Mouse (Mus musculus) kidney, postnatal 0 days (tissue): ENCODE results near the gene Ubqln4. TPM values are rescaled to one million over a fixed set of nuclear protein-coding genes. Genes with fewer than 3 reads are reported as not detected.

Experiments used
- ATAC-seq: fragments of 200-750 bp; cut with Nextera tagmentation; replicated peaks from 2 replicates; pipeline ENCODE4 v1.8.0; 2017; ENCODE audit warnings: low read depth, moderate number of reproducible peaks, moderate TSS enrichment, moderate library complexity; ENCODE audit not compliant: low FRiP score
- DNase-seq: peaks from one replicate; pipeline ENCODE4 v3.0.0-alpha.2; 2016; ENCODE audit warnings: low spot score
- H3K27ac ChIP-seq: fragments of 300-500 bp; sonication (generic); 2 replicates; pipeline ENCODE4 v1.5.1; 2014; ENCODE audit warnings: mild to moderate bottlenecking
- H3K27me3 ChIP-seq: fragments of 300-500 bp; sonication (generic); 2 replicates; pipeline ENCODE4 v1.6.1; 2014; ENCODE audit warnings: low read length, mixed read lengths; ENCODE audit not compliant: insufficient read depth
- H3K36me3 ChIP-seq: fragments of 300-500 bp; sonication (generic); 2 replicates; pipeline ENCODE4 v1.6.1; 2014; ENCODE audit warnings: low read length, mixed read lengths; ENCODE audit not compliant: insufficient read depth
- H3K4me1 ChIP-seq: fragments of 300-500 bp; sonication (generic); replicated peaks from 2 replicates; pipeline ENCODE4 v1.6.1; 2014; ENCODE audit warnings: antibody characterized with exemption, low read length, mixed read lengths; ENCODE audit not compliant: insufficient read depth
- H3K4me2 ChIP-seq: fragments of 300-500 bp; sonication (generic); 2 replicates; pipeline ENCODE4 v1.6.1; 2014; ENCODE audit warnings: mild to moderate bottlenecking, low read length, moderate library complexity, mixed read lengths
- H3K4me3 ChIP-seq: fragments of 300-500 bp; sonication (generic); replicated peaks from 2 replicates; pipeline ENCODE4 v1.5.1; 2014; ENCODE audit warnings: low read depth, low read length
- H3K9ac ChIP-seq: fragments of 300-500 bp; sonication (generic); 2 replicates; pipeline ENCODE4 v1.6.1; 2014; ENCODE audit warnings: low read depth, low read length
- H3K9me3 ChIP-seq: fragments of 300-500 bp; sonication (generic); replicated peaks from 2 replicates; pipeline ENCODE4 v1.6.1; 2016; ENCODE audit warnings: low read length, inconsistent platforms, mixed read lengths
- CTCF ChIP-seq: IDR thresholded peaks from 2 replicates; pipeline ENCODE4 v1.5.1; 2016; ENCODE audit warnings: antibody characterized with exemption, low read depth, mild to moderate bottlenecking, moderate library complexity
- whole genome bisulfite sequencing: fragments of 180-500 bp; shearing (Covaris S2); extraction: QIAGEN DNeasy Blood & Tissue Kit; methylation state at CpG from one replicate; pipeline ENCODE4 v1.1.7; 2014; 5-methylcytosine and 5-hydroxymethylcytosine counted together
- polyA plus RNA-seq: library from polyadenylated mRNA; unstranded; fragments of >200 nt; fragmentation: Nextera tagmentation; extraction: Ambion mirVana; gene quantifications from 2 replicates; pipeline ENCODE4 v1.2.1, GENCODE M21; 2015

Ubqln4 gene
- polyA plus RNA-seq, 1 experiment from 2014 or later = 35.1 TPM

DNA sequence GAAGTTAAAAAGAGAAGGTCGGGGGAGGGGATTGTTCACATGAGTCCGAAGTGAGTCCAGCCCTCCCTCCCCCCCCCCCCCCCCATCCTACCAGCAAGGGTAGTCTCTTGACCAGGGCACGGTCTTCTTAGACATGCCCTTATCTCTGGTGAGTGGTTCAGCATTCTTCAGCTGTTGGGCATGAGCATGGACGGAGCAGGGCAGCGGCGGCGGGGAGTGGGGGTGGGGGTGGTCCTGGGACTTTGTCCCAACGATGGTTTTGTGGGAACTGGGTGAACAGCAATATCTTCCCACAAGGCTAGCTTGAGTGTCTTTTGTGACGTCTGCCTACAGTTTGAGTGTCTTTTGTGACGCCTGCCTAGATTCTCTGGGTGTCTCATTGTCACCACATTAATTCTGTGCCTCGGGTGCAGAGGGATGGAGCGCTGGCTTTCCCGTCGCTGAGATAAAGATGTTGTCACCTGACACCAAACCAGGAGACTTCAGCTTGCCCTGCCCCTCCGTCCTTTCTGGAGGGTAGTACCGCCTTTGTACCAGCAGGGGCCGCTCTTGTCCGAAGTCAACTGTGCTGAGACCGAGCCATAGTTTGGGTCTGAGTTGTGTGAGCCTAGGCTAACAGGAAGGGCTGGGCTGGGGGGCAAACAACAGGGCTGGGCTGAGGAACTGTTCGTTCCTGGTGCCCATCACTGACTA lies 53.7 kb downstream of the Ubqln4 start:
- ATAC-seq (peak; percentile 79), DNase-seq (peak; percentile 92)
- H3K4me3 ChIP-seq = 0 out of 2 replicates have a peak overlapping the region, but pooled peaks have one; percentile 9
- H3K27ac ChIP-seq = no peak overlapping the region
- TF ChIP-seq CTCF = peak; percentile 99
- no peaks in the 10 kb centered on the region for H3K36me3 ChIP-seq
- H3K9me3 ChIP-seq = no peaks in the 10 kb centered on the region
- peak overlapping the region; percentile 45 for H3K4me2 ChIP-seq
- peaks cover 4% of the 10 kb centered on the region for H3K4me1 ChIP-seq
- WGBS = under 1% methylated on average over 20 of the region's 20 CpGs
- H3K27me3 ChIP-seq = no peaks in the 10 kb centered on the region
- peak overlapping the region; percentile 24; the same call in 1 of the 2 replicates for H3K9ac ChIP-seq

DNA sequence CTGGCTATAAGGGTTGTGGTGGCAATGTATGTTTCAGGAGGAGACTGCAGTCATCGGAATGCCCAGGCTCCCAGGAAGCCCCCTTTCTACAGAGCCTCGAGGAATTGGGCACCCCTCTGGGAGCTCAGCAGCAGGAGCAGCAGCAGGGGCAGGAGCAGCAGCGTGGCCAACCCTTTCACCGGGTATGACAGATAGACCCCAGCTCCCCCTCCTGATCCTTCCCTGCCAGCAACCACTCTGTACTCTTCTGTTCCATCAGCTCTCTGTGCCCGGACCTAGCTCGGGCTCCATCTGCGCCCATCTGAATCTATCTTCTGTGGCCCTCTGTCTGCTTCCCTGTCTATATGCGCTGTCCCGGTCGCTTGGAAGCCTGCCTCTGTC lies 54.2 kb downstream of the Ubqln4 start:
- H3K36me3 ChIP-seq = no peaks in the 10 kb centered on the region
- H3K27me3 ChIP-seq = no peaks in the 10 kb centered on the region
- no peak for TF ChIP-seq CTCF
- peak overlapping the region; percentile 25; the same call in 1 of the 2 replicates for H3K27ac ChIP-seq
- 0 out of 2 replicates have a peak overlapping the region, but pooled peaks have one; percentile 9 for H3K4me3 ChIP-seq
- peaks cover 4% of the 10 kb centered on the region for H3K4me1 ChIP-seq
- 24% methylated on average over 10 of the region's 10 CpGs for WGBS
- no peak for DNase-seq
- H3K4me2 ChIP-seq = peak overlapping the region; percentile 45
- 0 out of 2 replicates have a peak, but pooled peaks have one; percentile 7 for ATAC-seq
- H3K9ac ChIP-seq = peak overlapping the region; percentile 24
- no peaks in the 10 kb centered on the region for H3K9me3 ChIP-seq

DNA sequence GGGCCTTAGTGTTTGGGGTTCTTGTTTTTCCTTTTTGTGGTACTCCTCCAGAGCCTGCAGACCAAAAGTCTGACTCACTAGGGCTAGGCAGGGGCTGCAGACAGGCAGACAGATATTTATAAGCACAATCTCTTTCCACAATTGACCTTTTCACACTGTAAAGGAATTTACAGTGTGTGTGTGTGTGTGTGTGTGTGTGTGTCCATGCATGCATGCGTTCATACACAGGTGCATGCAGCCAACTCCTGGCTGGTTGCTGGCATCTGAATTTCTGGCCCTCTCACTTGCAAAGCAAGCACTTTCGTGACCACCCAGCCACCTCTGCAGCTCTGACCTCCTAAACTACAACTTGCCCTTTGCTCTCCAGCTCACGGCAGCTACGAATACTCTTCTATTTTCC lies 55.5 kb downstream of the Ubqln4 start:
- no peak overlapping the region for H3K27ac ChIP-seq
- no peak overlapping the region for H3K4me2 ChIP-seq
- H3K9me3 ChIP-seq = no peaks in the 10 kb centered on the region
- no peaks in the 10 kb centered on the region for H3K27me3 ChIP-seq
- H3K4me3 ChIP-seq = no peak overlapping the region
- ATAC-seq = no peak
- 44% methylated on average over 4 of the region's 4 CpGs for WGBS
- H3K36me3 ChIP-seq = no peaks in the 10 kb centered on the region
- peaks cover 4% of the 10 kb centered on the region; the same call in 1 of the 2 replicates for H3K4me1 ChIP-seq
- TF ChIP-seq CTCF = no peak
- no peak for DNase-seq
- H3K9ac ChIP-seq = no peak overlapping the region

DNA sequence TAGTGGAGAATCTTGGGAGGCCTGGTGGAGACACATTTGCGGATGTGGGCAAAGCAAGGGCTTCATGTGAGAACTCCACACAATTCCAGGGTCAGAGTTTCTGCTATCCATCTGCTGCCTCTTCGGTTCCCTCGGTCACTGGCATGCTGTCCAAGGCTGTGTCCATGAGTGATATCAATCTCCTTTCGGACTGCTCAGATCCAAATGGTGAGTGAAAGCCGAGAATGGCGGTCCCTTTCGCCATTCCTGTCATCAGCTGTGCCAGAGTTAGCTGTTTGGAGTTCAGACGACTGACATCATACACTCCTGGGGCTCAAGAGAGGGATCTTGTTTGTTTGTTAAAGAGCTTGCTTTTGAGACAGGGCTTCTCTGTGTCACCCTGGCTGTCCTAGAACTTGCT lies 60.9 kb downstream of the Ubqln4 start:
- Histone ChIP-seq H3K4me3 (no peak overlapping the region), H3K4me1 (peaks cover 16% of the 10 kb centered on the region; the same call in 1 of the 2 replicates), H3K36me3 (no peaks in the 10 kb centered on the region), H3K9me3 (no peaks in the 10 kb centered on the region), H3K27me3 (no peaks in the 10 kb centered on the region), H3K9ac (no peak overlapping the region), H3K27ac (no peak overlapping the region), H3K4me2 (no peak overlapping the region)
- no peak for TF ChIP-seq CTCF
- DNase-seq (no peak), ATAC-seq (no peak)
- WGBS = 69% methylated on average over 8 of the region's 8 CpGs

DNA sequence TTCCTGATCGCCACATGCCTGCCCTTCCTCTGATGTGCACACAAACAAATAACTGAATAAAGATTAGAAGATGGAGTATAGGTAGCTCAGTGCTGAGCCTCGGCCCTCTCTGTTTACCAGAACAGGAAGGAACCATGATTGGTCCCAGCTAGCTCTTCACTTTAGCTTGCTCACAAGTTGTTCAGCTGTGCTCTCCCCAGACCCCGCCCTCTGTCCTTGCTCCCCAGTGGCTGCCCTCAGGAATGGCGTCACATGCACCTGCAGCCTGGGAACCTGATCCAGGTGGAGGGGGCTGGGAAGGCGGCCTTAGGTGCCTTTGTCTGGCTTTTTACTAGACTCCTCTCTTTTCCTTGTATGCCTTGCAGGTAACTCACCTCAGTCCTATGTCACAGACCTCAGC lies 61.6 kb downstream of the Ubqln4 start:
- no peak for TF ChIP-seq CTCF
- Histone ChIP-seq H3K4me2 (peak overlapping the region; percentile 50; the same call in 1 of the 2 replicates), H3K4me3 (no peak overlapping the region), H3K9me3 (no peaks in the 10 kb centered on the region), H3K36me3 (no peaks in the 10 kb centered on the region), H3K4me1 (peaks cover 18% of the 10 kb centered on the region; the same call in 1 of the 2 replicates), H3K27me3 (no peaks in the 10 kb centered on the region), H3K27ac (peak overlapping the region; percentile 51), H3K9ac (no peak overlapping the region)
- ATAC-seq = peak; percentile 72
- no peak for DNase-seq
- WGBS = 67% methylated on average over 5 of the region's 5 CpGs

DNA sequence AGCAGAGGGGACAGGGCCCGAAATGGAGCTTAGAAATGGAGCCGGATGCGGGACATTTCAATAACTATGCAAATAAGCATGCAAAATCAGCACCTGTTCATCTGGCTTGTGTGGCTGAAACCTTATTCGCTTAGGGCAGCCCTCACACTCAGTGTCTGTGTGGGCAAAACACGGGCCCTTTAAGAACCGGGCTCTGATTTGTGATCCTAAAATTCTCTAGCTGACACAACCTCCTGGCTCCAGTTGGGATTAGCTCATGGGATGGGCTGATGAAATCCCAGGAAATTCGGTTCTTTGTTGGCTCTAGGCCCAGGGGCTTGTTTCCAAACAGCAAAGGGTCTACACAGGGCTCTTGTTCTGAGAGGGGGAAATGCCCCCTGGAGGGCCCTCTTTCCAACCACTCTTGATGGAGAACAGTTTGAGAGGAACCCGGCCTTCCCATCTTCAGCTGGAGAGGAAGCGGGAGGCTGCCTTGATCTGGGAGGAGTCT lies 62.4 kb downstream of the Ubqln4 start:
- ATAC-seq (no peak), DNase-seq (peak; percentile 55)
- Histone ChIP-seq H3K4me2 (peak overlapping the region; percentile 50), H3K36me3 (no peaks in the 10 kb centered on the region), H3K9me3 (no peaks in the 10 kb centered on the region), H3K27ac (peak overlapping the region; percentile 51), H3K4me3 (no peak overlapping the region), H3K4me1 (peaks cover 24% of the 10 kb centered on the region; the same call in 1 of the 2 replicates), H3K9ac (peak overlapping the region; percentile 47), H3K27me3 (no peaks in the 10 kb centered on the region)
- 39% methylated on average over 9 of the region's 9 CpGs for WGBS
- no peak for TF ChIP-seq CTCF
